Mouse (Mus musculus) myocyte (in vitro differentiated cells): ENCODE measurements at regions not wholly inside any gene's neighbourhood (a gene's known extent, or its start where the extent isn't known, plus 50 kb on each side); places are given as distances from the start of the nearest gene placed in this dataset.

ENCODE experiments used
- H3K27me3 ChIP-seq: one replicate; pipeline ENCODE4 v1.6.1; 2011; ENCODE audit not compliant: control insufficient read depth, insufficient read depth, insufficient read length
- H3K36me3 ChIP-seq: one replicate; pipeline ENCODE4 v1.6.1; 2011; ENCODE audit not compliant: control insufficient read depth, insufficient read depth
- H3K4me2 ChIP-seq: one replicate; pipeline ENCODE4 v1.6.1; 2011; ENCODE audit warnings: low read depth, control low read depth
- H3K4me3 ChIP-seq: one replicate; pipeline ENCODE4 v1.5.1; 2011; ENCODE audit warnings: mild to moderate bottlenecking, control low read depth, moderate library complexity
- H3K79me2 ChIP-seq: one replicate; pipeline ENCODE4 v1.6.1; 2011; ENCODE audit not compliant: control insufficient read depth, insufficient read depth
- H3ac ChIP-seq: one replicate; pipeline ENCODE4 v1.6.1; 2011; ENCODE audit not compliant: control insufficient read depth, insufficient read length
- CEBPB ChIP-seq: IDR thresholded peaks from 2 replicates; pipeline ENCODE4 v1.6.1; 2011; ENCODE audit warnings: mild to moderate bottlenecking, moderate library complexity; ENCODE audit not compliant: poor library complexity, insufficient read depth, severe bottlenecking
- E2F4 ChIP-seq: IDR thresholded peaks from one replicate; pipeline ENCODE4 v1.6.1; 2011; ENCODE audit warnings: mild to moderate bottlenecking, control low read depth, moderate library complexity; ENCODE audit not compliant: insufficient read depth
- MAX ChIP-seq: IDR thresholded peaks from one replicate; pipeline ENCODE4 v1.6.1; 2011; ENCODE audit warnings: low read depth, mild to moderate bottlenecking, control low read depth
- MYOD1 ChIP-seq, 3 experiments: IDR thresholded peaks; one replicate each; pipeline ENCODE4 v1.6.1; 2011; ENCODE audit warnings: control low read depth in 2 of 3, low read depth in 2 of 3, mild to moderate bottlenecking in 2 of 3, moderate library complexity in 1 of 3; ENCODE audit not compliant: insufficient read length in 2 of 3, control insufficient read depth in 1 of 3
- MYOG ChIP-seq, 3 experiments: IDR thresholded peaks; one replicate each; pipeline ENCODE4 v1.6.1; 2011; ENCODE audit warnings: control low read depth in 2 of 3, low read depth in 2 of 3, mild to moderate bottlenecking in 2 of 3; ENCODE audit not compliant: insufficient read length in 2 of 3, control insufficient read depth in 1 of 3, insufficient read depth in 1 of 3
- POLR2A ChIP-seq: IDR thresholded peaks from one replicate; pipeline ENCODE4 v1.6.1; 2011; ENCODE audit warnings: low read depth, mild to moderate bottlenecking, control low read depth, moderate library complexity; ENCODE audit not compliant: insufficient read length
- POLR2AphosphoS2 ChIP-seq: IDR thresholded peaks from one replicate; pipeline ENCODE4 v1.6.1; 2011; ENCODE audit warnings: low read depth, control low read depth; ENCODE audit not compliant: insufficient read length
- REST ChIP-seq: IDR thresholded peaks from one replicate; pipeline ENCODE4 v1.6.1; 2011; ENCODE audit warnings: mild to moderate bottlenecking, control low read depth, moderate library complexity; ENCODE audit not compliant: insufficient read depth, insufficient read length
- SRF ChIP-seq: IDR thresholded peaks from one replicate; pipeline ENCODE4 v1.6.1; 2011; ENCODE audit warnings: low read depth; ENCODE audit not compliant: control insufficient read depth, insufficient read length
- TCF12 ChIP-seq: IDR thresholded peaks from one replicate; pipeline ENCODE4 v1.6.1; 2011; ENCODE audit warnings: mild to moderate bottlenecking, control low read depth; ENCODE audit not compliant: poor library complexity, insufficient read depth, severe bottlenecking
- TCF3 ChIP-seq: IDR thresholded peaks from one replicate; pipeline ENCODE4 v1.6.1; 2011; ENCODE audit warnings: low read depth, control low read depth; ENCODE audit not compliant: insufficient read length
- USF1 ChIP-seq: IDR thresholded peaks from one replicate; pipeline ENCODE4 v1.6.1; 2011; ENCODE audit warnings: low read depth, mild to moderate bottlenecking, control low read depth, moderate library complexity

GRCm38 (mm10) chr3:52822848-52823247 lies 194.2 kb downstream of the Cog6 start:
- H3K79me2 ChIP-seq = no peaks in the 10 kb centered on the region
- H3K27me3 ChIP-seq = no peaks in the 10 kb centered on the region
- no peak overlapping the region for H3K4me2 ChIP-seq
- H3K36me3 ChIP-seq = no peaks in the 10 kb centered on the region
- TF ChIP-seq MYOD1 (IDR thresholded peaks at IDR 0.05; ENCODE audit: control insufficient read depth in 1 of 3, insufficient read length in 2 of 3, low read depth in 2 of 3) = no peak
- no peak for TF ChIP-seq REST
- no peak for TF ChIP-seq SRF
- TF ChIP-seq USF1 = no peak
- no peak for TF ChIP-seq TCF3
- no peak for TF ChIP-seq POLR2A
- TF ChIP-seq CEBPB = no peak
- no peak for TF ChIP-seq MYOG (IDR thresholded peaks at IDR 0.05; ENCODE audit: control insufficient read depth in 1 of 3, insufficient read depth in 1 of 3, insufficient read length in 2 of 3, low read depth in 2 of 3)
- TF ChIP-seq TCF12 = no peak
- no peak for TF ChIP-seq POLR2AphosphoS2
- TF ChIP-seq E2F4 = no peak
- TF ChIP-seq MAX = no peak
- H3ac ChIP-seq = no peak overlapping the region
- H3K4me3 ChIP-seq = no peak overlapping the region

DNA sequence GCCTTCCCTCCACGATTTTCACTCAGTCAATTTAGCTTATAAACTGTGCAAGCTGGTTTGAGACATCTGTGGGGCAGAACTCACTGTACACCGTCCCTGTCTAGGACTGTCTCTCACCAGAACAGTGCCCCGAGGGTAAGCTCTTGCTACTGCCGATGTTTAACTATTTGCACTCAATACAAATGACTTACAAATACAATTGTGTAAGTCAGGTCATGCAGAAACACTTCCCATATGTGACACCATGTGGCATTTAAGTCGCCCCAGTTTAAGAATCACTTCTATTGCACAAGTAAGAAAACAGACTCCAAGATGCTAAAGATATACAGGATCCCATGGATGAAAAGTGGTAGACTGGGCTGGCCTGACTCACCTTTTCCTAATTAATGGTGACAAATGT lies 195.6 kb downstream of the Cog6 start:
- Histone ChIP-seq H3K4me2 (no peak overlapping the region), H3K36me3 (no peaks in the 10 kb centered on the region), H3K4me3 (no peak overlapping the region), H3K79me2 (no peaks in the 10 kb centered on the region), H3ac (no peak overlapping the region), H3K27me3 (no peaks in the 10 kb centered on the region)
- TF ChIP-seq SRF = no peak
- TF ChIP-seq MAX = no peak

GRCm38 (mm10) chr3:52818401-52818800 lies 198.6 kb downstream of the Cog6 start:
- Histone ChIP-seq H3K36me3 (no peaks in the 10 kb centered on the region), H3ac (no peak overlapping the region), H3K79me2 (no peaks in the 10 kb centered on the region), H3K4me2 (no peak overlapping the region), H3K27me3 (no peaks in the 10 kb centered on the region), H3K4me3 (no peak overlapping the region)
- no peak for TF ChIP-seq POLR2AphosphoS2
- TF ChIP-seq POLR2A = no peak
- no peak for TF ChIP-seq CEBPB
- no peak for TF ChIP-seq REST
- TF ChIP-seq E2F4 = no peak
- no peak for TF ChIP-seq MAX
- no peak for TF ChIP-seq SRF
- TF ChIP-seq TCF3 = no peak
- no peak for TF ChIP-seq MYOG (IDR thresholded peaks at IDR 0.05; ENCODE audit: control insufficient read depth in 1 of 3, insufficient read depth in 1 of 3, insufficient read length in 2 of 3, low read depth in 2 of 3)
- TF ChIP-seq USF1 = no peak

DNA sequence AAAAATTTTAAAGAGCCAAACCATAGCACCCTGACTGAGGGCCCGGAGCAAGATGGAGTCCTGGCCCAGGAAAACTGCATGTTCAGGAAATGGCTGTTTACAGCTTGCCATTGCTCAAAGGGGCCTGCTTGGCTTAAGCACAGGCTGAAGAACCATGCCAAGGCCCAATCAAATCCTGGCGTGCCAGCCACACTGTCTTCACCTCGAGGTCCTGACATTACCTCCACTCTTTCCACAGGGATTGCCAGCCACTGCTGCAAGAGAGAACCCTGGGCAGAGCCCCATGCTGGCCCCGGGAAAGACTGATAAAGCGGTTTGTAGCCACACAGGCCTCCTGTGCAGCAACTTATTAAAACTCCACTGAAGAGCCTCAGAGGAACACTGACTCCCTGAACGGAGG lies 199.6 kb downstream of the Cog6 start:
- Histone ChIP-seq H3ac (no peak overlapping the region), H3K4me2 (no peak overlapping the region), H3K79me2 (no peaks in the 10 kb centered on the region), H3K4me3 (no peak overlapping the region), H3K27me3 (no peaks in the 10 kb centered on the region), H3K36me3 (no peaks in the 10 kb centered on the region)
- TF ChIP-seq TCF12 (no peak), USF1 (no peak), E2F4 (no peak)

DNA sequence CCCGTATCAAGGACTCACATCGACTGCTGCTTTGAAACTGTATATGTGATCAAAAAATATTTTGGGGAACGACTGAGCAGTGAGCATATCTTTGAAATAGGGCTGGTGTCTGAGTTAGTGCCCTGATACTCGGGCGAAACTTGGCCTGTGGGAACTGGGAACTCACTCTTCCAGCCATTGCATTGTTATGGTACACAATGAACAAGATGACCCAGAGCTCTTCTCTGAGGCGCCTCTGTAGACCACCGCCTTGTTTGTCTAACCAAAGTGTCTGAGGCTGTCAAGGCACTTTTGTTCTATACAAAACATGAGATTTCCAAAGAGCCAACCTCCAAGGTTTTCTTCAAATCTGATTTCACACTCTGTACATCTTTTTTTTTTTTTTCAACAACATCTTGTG lies 201.5 kb downstream of the Cog6 start:
- no peak overlapping the region for H3K4me2 ChIP-seq
- no peak overlapping the region for H3K4me3 ChIP-seq
- H3K27me3 ChIP-seq = no peaks in the 10 kb centered on the region
- TF ChIP-seq POLR2A (no peak), E2F4 (no peak), TCF12 (no peak), MYOD1 (IDR thresholded peaks at IDR 0.05; ENCODE audit: control insufficient read depth in 1 of 3, insufficient read length in 2 of 3, low read depth in 2 of 3) (no peak), CEBPB (no peak), MYOG (IDR thresholded peaks at IDR 0.05; ENCODE audit: control insufficient read depth in 1 of 3, insufficient read depth in 1 of 3, insufficient read length in 2 of 3, low read depth in 2 of 3) (no peak), POLR2AphosphoS2 (no peak), TCF3 (no peak), USF1 (no peak), SRF (no peak), MAX (no peak), REST (no peak)
- H3ac ChIP-seq = no peak overlapping the region
- H3K79me2 ChIP-seq = no peaks in the 10 kb centered on the region
- no peaks in the 10 kb centered on the region for H3K36me3 ChIP-seq
